Mouse (Mus musculus) intestine, embryonic 14.5 days (tissue): ENCODE data around the gene Strbp. TPM values are rescaled to one million over a fixed set of nuclear protein-coding genes. Genes with fewer than 3 reads are reported as not detected.

ENCODE experiments used
- ATAC-seq: fragments of 200-750 bp; cut with Nextera tagmentation; replicated peaks from 2 replicates; pipeline ENCODE4 v1.8.0; 2017; ENCODE audit warnings: low read depth, moderate number of reproducible peaks, moderate TSS enrichment, moderate library complexity; ENCODE audit not compliant: low FRiP score, low TSS enrichment
- DNase-seq: peaks from one replicate; pipeline ENCODE4 v3.0.0-alpha.2; 2018; ENCODE audit warnings: low spot score
- H3K27ac ChIP-seq: fragments of 300-500 bp; sonication (generic); 2 replicates; pipeline ENCODE4 v1.5.1; 2014; ENCODE audit warnings: low read depth, mild to moderate bottlenecking, control low read depth
- H3K27me3 ChIP-seq: fragments of 300-500 bp; sonication (generic); replicated peaks from 2 replicates; pipeline ENCODE4 v1.6.1; 2014; ENCODE audit warnings: low read length, control low read depth; ENCODE audit not compliant: control insufficient read depth, insufficient read depth
- H3K36me3 ChIP-seq: fragments of 300-500 bp; sonication (generic); 2 replicates; pipeline ENCODE4 v1.6.1; 2014; ENCODE audit warnings: low read length, control low read depth; ENCODE audit not compliant: control insufficient read depth, insufficient read depth
- H3K4me1 ChIP-seq: fragments of 300-500 bp; sonication (generic); replicated peaks from 2 replicates; pipeline ENCODE4 v1.6.1; 2014; ENCODE audit warnings: low read length, control low read depth, mixed read lengths; ENCODE audit not compliant: control insufficient read depth, insufficient read depth
- H3K4me2 ChIP-seq: fragments of 300-500 bp; sonication (generic); 2 replicates; pipeline ENCODE4 v1.6.1; 2014; ENCODE audit warnings: low read length
- H3K4me3 ChIP-seq: fragments of 300-500 bp; sonication (generic); 2 replicates; pipeline ENCODE4 v1.5.1; 2014; ENCODE audit warnings: low read depth, low read length, control low read depth, mixed read lengths
- H3K9ac ChIP-seq: fragments of 300-500 bp; sonication (generic); 2 replicates; pipeline ENCODE4 v1.6.1; 2014; ENCODE audit warnings: mild to moderate bottlenecking, low read length
- H3K9me3 ChIP-seq: fragments of 300-500 bp; sonication (generic); 2 replicates; pipeline ENCODE4 v1.6.1; 2016; ENCODE audit warnings: low read length, control low read depth; ENCODE audit not compliant: control insufficient read depth
- WGBS: fragments of 180-500 bp; shearing (Covaris S2); extraction: QIAGEN DNeasy Blood & Tissue Kit; methylation state at CpG from one replicate; pipeline ENCODE4 v1.1.7; 2014; 5-methylcytosine and 5-hydroxymethylcytosine counted together
- microRNA-seq: library from miRNA; unstranded; fragments of <30 nt; microRNA quantifications from one replicate; pipeline ENCODE4, GENCODE M21; 2016
- polyA plus RNA-seq: library from polyadenylated mRNA; unstranded; fragments of >200 nt; fragmentation: Nextera tagmentation; extraction: Ambion mirVana; gene quantifications from 2 replicates; pipeline ENCODE4 v1.2.1, GENCODE M21; 2014

Strbp gene
- polyA plus RNA-seq, 1 experiment from 2014 or later, result 47.3 TPM

- no peaks in the 10 kb centered on the region for H3K9me3 ChIP-seq
- H3K4me3 ChIP-seq, result peak within 1 kb of the TSS; percentile 92
- peak within 1 kb of the TSS; percentile 90 for H3K9ac ChIP-seq
- WGBS, result under 1% methylated on average over 51 of the region's 51 CpGs
- H3K4me2 ChIP-seq, result peak within 1 kb of the TSS; percentile 91
- H3K36me3 ChIP-seq, result 0 out of 2 replicates have a peak, but pooled peaks cover 4% of the 10 kb centered on the region
- H3K27ac ChIP-seq, result peak within 1 kb of the TSS; percentile 86
- DNase-seq (peak; percentile 96), ATAC-seq (peak; percentile 99)
- peaks cover 9% of the 10 kb centered on the region; the same call in 1 of the 2 replicates for H3K4me1 ChIP-seq
- H3K27me3 ChIP-seq, result no peaks in the 10 kb centered on the region
Measured at GRCm38 (mm10) chr2:37442611-37443591, 260.8 kb downstream of the Strbp start, which contains the start of the genes Zbtb26, Zbtb6 and Rabgap1. TSS of gene Zbtb26 (minus strand) at chr2:37443135. TSS of gene Zbtb6 (minus strand) at chr2:37443171. TSS of gene Rabgap1 (plus strand) at chr2:37443279.

Small RNAs within 50 kb of the gene (microRNA-seq; reads per million reads assigned to microRNA genes)
- gene Mir5128, result 1.4 reads per million, percentile 16 among the genes with 10 or more reads in this experiment

Other genes with a start within 250 kb of the Strbp start
- 2.2 and 2.6 TPM in 2 replicates for gene Gpr21, start 187.5 kb downstream of the Strbp start, polyA plus RNA-seq
- gene Crb2, start 72.4 kb upstream of the Strbp start, polyA plus RNA-seq, result 3.6 and 4.2 TPM in 2 replicates